Mouse (Mus musculus) myocyte (in vitro differentiated cells): ENCODE data around the gene Selenon.

Experiments used
- CEBPB ChIP-seq: IDR thresholded peaks from 2 replicates; pipeline ENCODE4 v1.6.1; 2011; ENCODE audit warnings: mild to moderate bottlenecking, moderate library complexity; ENCODE audit not compliant: poor library complexity, insufficient read depth, severe bottlenecking
- E2F4 ChIP-seq: IDR thresholded peaks from one replicate; pipeline ENCODE4 v1.6.1; 2011; ENCODE audit warnings: mild to moderate bottlenecking, control low read depth, moderate library complexity; ENCODE audit not compliant: insufficient read depth
- MAX ChIP-seq: IDR thresholded peaks from one replicate; pipeline ENCODE4 v1.6.1; 2011; ENCODE audit warnings: low read depth, mild to moderate bottlenecking, control low read depth
- POLR2A ChIP-seq: IDR thresholded peaks from one replicate; pipeline ENCODE4 v1.6.1; 2011; ENCODE audit warnings: low read depth, mild to moderate bottlenecking, control low read depth, moderate library complexity; ENCODE audit not compliant: insufficient read length
- REST ChIP-seq: IDR thresholded peaks from one replicate; pipeline ENCODE4 v1.6.1; 2011; ENCODE audit warnings: mild to moderate bottlenecking, control low read depth, moderate library complexity; ENCODE audit not compliant: insufficient read depth, insufficient read length
- SRF ChIP-seq: IDR thresholded peaks from one replicate; pipeline ENCODE4 v1.6.1; 2011; ENCODE audit warnings: low read depth; ENCODE audit not compliant: control insufficient read depth, insufficient read length
- TCF3 ChIP-seq: IDR thresholded peaks from one replicate; pipeline ENCODE4 v1.6.1; 2011; ENCODE audit warnings: low read depth, control low read depth; ENCODE audit not compliant: insufficient read length

- TF ChIP-seq POLR2A (no peak), MAX (no peak), E2F4 (no peak), REST (no peak), TCF3 (no peak), SRF (no peak), CEBPB (no peak)
Measured at GRCm38 (mm10) chr4:134589786-134590185, 37.8 kb upstream of the Selenon start.
